Mouse (Mus musculus) liver, embryonic 14.5 days (tissue): Measurements from ENCODE around the gene Gtse1. TPM values are rescaled to one million over a fixed set of nuclear protein-coding genes. Genes with fewer than 3 reads are reported as not detected.

Experiments
- ATAC-seq: fragments of 200-750 bp; cut with Nextera tagmentation; 2 replicates; pipeline ENCODE4 v1.8.0; 2017; ENCODE audit warnings: moderate number of reproducible peaks, mild to moderate bottlenecking, moderate library complexity; ENCODE audit not compliant: insufficient read depth
- DNase-seq, 3 experiments: peaks; one replicate each; pipeline ENCODE4 v3.0.0-alpha.2; 2012 to 2013; ENCODE audit warnings: low read depth in 3 of 3, low spot score in 3 of 3
- H3K27ac ChIP-seq: fragments of 300-500 bp; sonication (generic); 2 replicates; pipeline ENCODE4 v1.5.1; 2014; ENCODE audit warnings: moderate library complexity, mild to moderate bottlenecking, control low read depth, inconsistent platforms
- H3K27me3 ChIP-seq: fragments of 300-500 bp; sonication (generic); 2 replicates; pipeline ENCODE4 v1.6.1; 2014; ENCODE audit warnings: mild to moderate bottlenecking, low read length, moderate library complexity; ENCODE audit not compliant: control insufficient read depth, insufficient read depth
- H3K36me3 ChIP-seq: fragments of 300-500 bp; sonication (generic); replicated peaks from 2 replicates; pipeline ENCODE4 v1.6.1; 2014; ENCODE audit warnings: low read depth; ENCODE audit not compliant: control insufficient read depth, insufficient read depth
- H3K4me1 ChIP-seq, 2 experiments: fragments of 200-500 bp in 1 of 2; fragments of 300-500 bp in 1 of 2; sonication (generic) in 1 of 2; replicated peaks; 2 replicates each; pipeline ENCODE4 v1.6.1; 2012 to 2014; ENCODE audit warnings: antibody characterized with exemption in 1 of 2, inconsistent platforms in 1 of 2, low read length in 1 of 2; ENCODE audit not compliant: control insufficient read depth in 2 of 2, insufficient read depth in 2 of 2
- H3K4me2 ChIP-seq: fragments of 300-500 bp; sonication (generic); 2 replicates; pipeline ENCODE4 v1.6.1; 2014; ENCODE audit warnings: low read depth, mild to moderate bottlenecking, control low read depth, moderate library complexity
- H3K4me3 ChIP-seq, 2 experiments: fragments of 200-500 bp in 1 of 2; fragments of 300-500 bp in 1 of 2; sonication (generic) in 1 of 2; 2 replicates each; pipeline ENCODE4 v1.5.1; 2012 to 2014; ENCODE audit warnings: low read depth in 2 of 2, low read length in 2 of 2, mild to moderate bottlenecking in 2 of 2, control low read depth in 1 of 2, inconsistent platforms in 1 of 2, moderate library complexity in 1 of 2; ENCODE audit not compliant: insufficient read depth in 1 of 2
- H3K9ac ChIP-seq: fragments of 300-500 bp; sonication (generic); replicated peaks from 2 replicates; pipeline ENCODE4 v1.6.1; 2014; ENCODE audit warnings: mild to moderate bottlenecking, control low read depth, moderate library complexity
- H3K9me3 ChIP-seq: fragments of 300-500 bp; sonication (generic); 2 replicates; pipeline ENCODE4 v1.6.1; 2016; ENCODE audit warnings: low read length, mixed read lengths; ENCODE audit not compliant: control insufficient read depth
- CTCF ChIP-seq: IDR thresholded peaks from 2 replicates; pipeline ENCODE4 v1.5.1; 2016; ENCODE audit warnings: antibody characterized with exemption, low read depth, control low read depth
- EP300 ChIP-seq: IDR thresholded peaks from 2 replicates; pipeline ENCODE4 v1.6.1; 2016; ENCODE audit warnings: antibody characterized with exemption, low read depth
- WGBS: fragments of 180-500 bp; shearing (Covaris S2); extraction: QIAGEN DNeasy Blood & Tissue Kit; methylation state at CpG from one replicate; pipeline ENCODE4 v1.1.7; 2014; ENCODE audit not compliant: insufficient replicate concordance; 5-methylcytosine and 5-hydroxymethylcytosine counted together
- polyA plus RNA-seq, 2 experiments: library from polyadenylated mRNA; depleted of rRNA in 1 of 2; stranded (reverse) in 1 of 2; unstranded in 1 of 2; fragments of >200 nt; fragmentation: Nextera tagmentation in 1 of 2; extraction: Ambion mirVana in 1 of 2; gene quantifications; 2 replicates each; pipeline versions ENCODE4 v1.2.1 to v1.2.3; 2012 to 2014

Gtse1 gene
- polyA plus RNA-seq, 2 experiments: 20.6 to 21.1 TPM

- DNase-seq: no peak
These were observed 59.8 kb downstream of the Gtse1 start for GRCm38 (mm10) chr15:85919191-85919891.

GRCm38 (mm10) chr15:85919892-85920248 lies 60.3 kb downstream of the Gtse1 start:
- 62% methylated on average over 8 of the region's 8 CpGs for WGBS
- no peak for ATAC-seq
- no peak for TF ChIP-seq CTCF
- TF ChIP-seq EP300: no peak

More at GRCm38 (mm10) chr15:85919191-85919891, 59.8 kb downstream of the Gtse1 start:
- no peak for ATAC-seq
- WGBS: 54% methylated on average over 8 of the region's 8 CpGs
- H3K36me3 ChIP-seq: no peaks in the 10 kb centered on the region
- no peak overlapping the region for H3K4me3 ChIP-seq
- H3K9ac ChIP-seq: no peak overlapping the region
- H3K27me3 ChIP-seq: no peaks in the 10 kb centered on the region
- no peak overlapping the region for H3K27ac ChIP-seq
- no peak for TF ChIP-seq CTCF
- no peak for TF ChIP-seq EP300
- H3K4me2 ChIP-seq: no peak overlapping the region
- no peaks in the 10 kb centered on the region for H3K4me1 ChIP-seq
- no peaks in the 10 kb centered on the region for H3K9me3 ChIP-seq

GRCm38 (mm10) chr15:85921855-85922254 lies 62.3 kb downstream of the Gtse1 start:
- H3K36me3 ChIP-seq: no peaks in the 10 kb centered on the region
- no peaks in the 10 kb centered on the region for H3K27me3 ChIP-seq
- 74% methylated on average over 11 of the region's 11 CpGs for WGBS
- no peak overlapping the region for H3K9ac ChIP-seq
- no peaks in the 10 kb centered on the region for H3K4me1 ChIP-seq
- DNase-seq (no peak), ATAC-seq (no peak)
- no peak overlapping the region for H3K27ac ChIP-seq
- H3K9me3 ChIP-seq: no peaks in the 10 kb centered on the region
- no peak overlapping the region for H3K4me3 ChIP-seq
- TF ChIP-seq EP300: no peak
- TF ChIP-seq CTCF: no peak
- no peak overlapping the region for H3K4me2 ChIP-seq

More at GRCm38 (mm10) chr15:85919892-85920248, 60.3 kb downstream of the Gtse1 start:
- Histone ChIP-seq H3K4me2 (no peak overlapping the region), H3K36me3 (no peaks in the 10 kb centered on the region), H3K27ac (no peak overlapping the region), H3K27me3 (no peaks in the 10 kb centered on the region), H3K4me1 (no peaks in the 10 kb centered on the region), H3K9me3 (no peaks in the 10 kb centered on the region), H3K4me3 (no peak overlapping the region), H3K9ac (no peak overlapping the region)
- no peak for DNase-seq

Other genes starting within 250 kb of the Gtse1 start
- gene Ppara, start 124.8 kb upstream of the Gtse1 start, polyA plus RNA-seq (2012; rRNA removed): 1.3 and 4.4 TPM in 2 replicates
- 6.9 and 8.0 TPM in 2 replicates for gene Ppara, start 124.8 kb upstream of the Gtse1 start, polyA plus RNA-seq (2014; fragmentation: Nextera tagmentation; extraction: Ambion mirVana)
- 15.7 and 19.7 TPM in 2 replicates for gene Cdpf1, start 48.0 kb upstream of the Gtse1 start, polyA plus RNA-seq (2012; rRNA removed)
- 23.7 and 26.2 TPM in 2 replicates for gene Cdpf1, start 48.0 kb upstream of the Gtse1 start, polyA plus RNA-seq (2014; fragmentation: Nextera tagmentation; extraction: Ambion mirVana)
- 0.08 and 0.10 TPM in 2 replicates for gene Pkdrej, start 38.0 kb upstream of the Gtse1 start, polyA plus RNA-seq (2012; rRNA removed)
- gene Pkdrej, start 38.0 kb upstream of the Gtse1 start, polyA plus RNA-seq (2014; fragmentation: Nextera tagmentation; extraction: Ambion mirVana): 0.13 and 0.14 TPM in 2 replicates
- gene Ttc38, start 27.4 kb upstream of the Gtse1 start, polyA plus RNA-seq (2012; rRNA removed): 3.8 and 4.0 TPM in 2 replicates
- 4.5 and 7.0 TPM in 2 replicates for gene Ttc38, start 27.4 kb upstream of the Gtse1 start, polyA plus RNA-seq (2014; fragmentation: Nextera tagmentation; extraction: Ambion mirVana)
- 9.5 and 15.2 TPM in 2 replicates for gene Trmu, start 19.6 kb downstream of the Gtse1 start, polyA plus RNA-seq (2012; rRNA removed)
- 10.9 and 12.7 TPM in 2 replicates for gene Trmu, start 19.6 kb downstream of the Gtse1 start, polyA plus RNA-seq (2014; fragmentation: Nextera tagmentation; extraction: Ambion mirVana)
- 0.11 and 0.12 TPM in 2 replicates for gene Celsr1, start 174.0 kb downstream of the Gtse1 start, polyA plus RNA-seq (2012; rRNA removed)
- gene Celsr1, start 174.0 kb downstream of the Gtse1 start, polyA plus RNA-seq (2014; fragmentation: Nextera tagmentation; extraction: Ambion mirVana): 0.06 and 0.09 TPM in 2 replicates
- 6.1 and 7.5 TPM in 2 replicates for gene Gramd4, start 197.9 kb downstream of the Gtse1 start, polyA plus RNA-seq (2012; rRNA removed)
- gene Gramd4, start 197.9 kb downstream of the Gtse1 start, polyA plus RNA-seq (2014; fragmentation: Nextera tagmentation; extraction: Ambion mirVana): 2.5 and 4.0 TPM in 2 replicates